Mouse (Mus musculus): ENCODE data around the gene Fgf2. TPM values are rescaled to one million over a fixed set of nuclear protein-coding genes. Genes with fewer than 3 reads are reported as not detected.

Gene Fgf2
- 2.9 and 4.1 TPM in 2 replicates for polyA plus RNA-seq (2014; fragmentation: Nextera tagmentation; extraction: Ambion mirVana)

GRCm38 (mm10) chr3:37348221-37349165, at the start of gene Fgf2:
TSS of gene Fgf2 (plus strand) at chr3:37348346.
- Histone ChIP-seq H3K9me3 (ENCODE audit: low read depth, low read length) (no peaks in the 10 kb centered on the region), H3K27me3 (ENCODE audit: insufficient read depth, low read length) (peaks cover 14% of the 10 kb centered on the region), H3K4me3 (ENCODE audit: low read depth, low read length) (peak within 1 kb of the TSS; percentile 66), H3K4me2 (peak within 1 kb of the TSS; percentile 97), H3K9ac (peak within 1 kb of the TSS; percentile 75), H3K4me1 (ENCODE audit: insufficient read depth) (peaks cover 9% of the 10 kb centered on the region), H3K27ac (ENCODE audit: low read depth) (no peak within 1 kb of the TSS), H3K36me3 (ENCODE audit: insufficient read depth) (no peaks in the 10 kb centered on the region)
- WGBS = 1% methylated on average over 74 of the region's 75 CpGs
- DNase-seq = peak; percentile 73
- peak; percentile 77 for ATAC-seq (ENCODE audit: insufficient read depth)
- TF ChIP-seq CTCF (IDR thresholded peaks at IDR 0.05; ENCODE audit: low read depth) = no peak

- H3K27ac ChIP-seq (ENCODE audit: low read depth) = no peak overlapping the region
- no peak for TF ChIP-seq CTCF (IDR thresholded peaks at IDR 0.05; ENCODE audit: low read depth)
- no peak overlapping the region for H3K9ac ChIP-seq
- no peak overlapping the region for H3K4me3 ChIP-seq (ENCODE audit: low read depth, low read length)
- no peak for ATAC-seq (ENCODE audit: insufficient read depth)
- WGBS = 51% methylated on average over 3 of the region's 3 CpGs
- no peaks in the 10 kb centered on the region for H3K9me3 ChIP-seq (ENCODE audit: low read depth, low read length)
- H3K36me3 ChIP-seq (ENCODE audit: insufficient read depth) = no peaks in the 10 kb centered on the region
- H3K4me1 ChIP-seq (ENCODE audit: insufficient read depth) = no peaks in the 10 kb centered on the region
- no peaks in the 10 kb centered on the region for H3K27me3 ChIP-seq (ENCODE audit: insufficient read depth, low read length)
- no peak for DNase-seq
- H3K4me2 ChIP-seq = no peak overlapping the region
Observed at GRCm38 (mm10) chr3:37299470-37299869, 48.7 kb upstream of the Fgf2 start.

GRCm38 (mm10) chr3:37302685-37303084, 45.5 kb upstream of the Fgf2 start:
- H3K4me1 ChIP-seq (ENCODE audit: insufficient read depth) = no peaks in the 10 kb centered on the region
- no peak overlapping the region for H3K9ac ChIP-seq
- 38% methylated on average over 12 of the region's 12 CpGs for WGBS
- H3K36me3 ChIP-seq (ENCODE audit: insufficient read depth) = no peaks in the 10 kb centered on the region
- no peak overlapping the region for H3K4me2 ChIP-seq
- ATAC-seq (ENCODE audit: insufficient read depth) (peak; percentile 56; the same call in 1 of the 2 replicates), DNase-seq (peak; percentile 81)
- no peak overlapping the region for H3K4me3 ChIP-seq (ENCODE audit: low read depth, low read length)
- H3K27ac ChIP-seq (ENCODE audit: low read depth) = no peak overlapping the region
- peak; percentile 73 for TF ChIP-seq CTCF (IDR thresholded peaks at IDR 0.05; ENCODE audit: low read depth)
- no peaks in the 10 kb centered on the region for H3K27me3 ChIP-seq (ENCODE audit: insufficient read depth, low read length)
- no peaks in the 10 kb centered on the region for H3K9me3 ChIP-seq (ENCODE audit: low read depth, low read length)

GRCm38 (mm10) chr3:37303392-37304139, 44.6 kb upstream of the Fgf2 start:
- peak overlapping the region; percentile 73 for H3K27ac ChIP-seq (ENCODE audit: low read depth)
- H3K27me3 ChIP-seq (ENCODE audit: insufficient read depth, low read length) = no peaks in the 10 kb centered on the region
- DNase-seq (peak; percentile 46), ATAC-seq (ENCODE audit: insufficient read depth) (no peak)
- H3K36me3 ChIP-seq (ENCODE audit: insufficient read depth) = no peaks in the 10 kb centered on the region
- no peaks in the 10 kb centered on the region for H3K4me1 ChIP-seq (ENCODE audit: insufficient read depth)
- no peaks in the 10 kb centered on the region for H3K9me3 ChIP-seq (ENCODE audit: low read depth, low read length)
- no peak for TF ChIP-seq CTCF (IDR thresholded peaks at IDR 0.05; ENCODE audit: low read depth)
- no peak overlapping the region for H3K9ac ChIP-seq
- WGBS = 45% methylated on average over 8 of the region's 8 CpGs
- H3K4me3 ChIP-seq (ENCODE audit: low read depth, low read length) = no peak overlapping the region
- H3K4me2 ChIP-seq = no peak overlapping the region

GRCm38 (mm10) chr3:37311897-37312369, 36.2 kb upstream of the Fgf2 start:
- H3K27ac ChIP-seq (ENCODE audit: low read depth) = peak overlapping the region; percentile 12; the same call in 1 of the 2 replicates
- no peaks in the 10 kb centered on the region for H3K9me3 ChIP-seq (ENCODE audit: low read depth, low read length)
- 3% methylated on average over 10 of the region's 10 CpGs for WGBS
- TF ChIP-seq CTCF (IDR thresholded peaks at IDR 0.05; ENCODE audit: low read depth) = no peak
- no peaks in the 10 kb centered on the region for H3K36me3 ChIP-seq (ENCODE audit: insufficient read depth)
- H3K9ac ChIP-seq = peak overlapping the region; percentile 88
- H3K4me2 ChIP-seq = peak overlapping the region; percentile 79
- no peaks in the 10 kb centered on the region for H3K4me1 ChIP-seq (ENCODE audit: insufficient read depth)
- H3K4me3 ChIP-seq (ENCODE audit: low read depth, low read length) = peak overlapping the region; percentile 76
- ATAC-seq (ENCODE audit: insufficient read depth) (no peak), DNase-seq (no peak)
- no peaks in the 10 kb centered on the region for H3K27me3 ChIP-seq (ENCODE audit: insufficient read depth, low read length)

- WGBS = under 1% methylated on average over 53 of the region's 54 CpGs
- H3K9me3 ChIP-seq (ENCODE audit: low read depth, low read length) = no peaks in the 10 kb centered on the region
- no peak for TF ChIP-seq CTCF (IDR thresholded peaks at IDR 0.05; ENCODE audit: low read depth)
Observed at GRCm38 (mm10) chr3:37312370-37312941, 35.7 kb upstream of the Fgf2 start, which contains the start of the genes Bbs12 and Cetn4. TSS of gene Bbs12 (plus strand) at chr3:37312554. TSS of gene Cetn4 (minus strand) at chr3:37312708.

More at GRCm38 (mm10) chr3:37312370-37312941, 35.7 kb upstream of the Fgf2 start, which contains the start of the genes Bbs12 and Cetn4:
- H3K27ac ChIP-seq (ENCODE audit: low read depth) = peak within 1 kb of the TSS; percentile 86
- DNase-seq (peak; percentile 99), ATAC-seq (ENCODE audit: insufficient read depth) (peak; percentile 100)
- H3K4me1 ChIP-seq (ENCODE audit: insufficient read depth) = no peaks in the 10 kb centered on the region
- H3K4me2 ChIP-seq = peak within 1 kb of the TSS; percentile 79
- no peaks in the 10 kb centered on the region for H3K27me3 ChIP-seq (ENCODE audit: insufficient read depth, low read length)
- peak within 1 kb of the TSS; percentile 88 for H3K9ac ChIP-seq
- H3K36me3 ChIP-seq (ENCODE audit: insufficient read depth) = no peaks in the 10 kb centered on the region
- peak within 1 kb of the TSS; percentile 76 for H3K4me3 ChIP-seq (ENCODE audit: low read depth, low read length)

Measured in lung, embryonic 14.5 days (tissue).